Mouse (Mus musculus): ENCODE measurements around the gene Sergef. TPM values are rescaled to one million over a fixed set of nuclear protein-coding genes. Genes with fewer than 3 reads are reported as not detected.
A peak's percentile ranks its signal among the peaks of the same experiment; 100 is the strongest.

Gene Sergef
- total RNA-seq, 2 experiments from 2014 or later: 3.0 to 3.1 TPM

- DNase-seq: no peak
- intact Hi-C loops (cut with DNase I): no loop called here
Measured at GRCm38 (mm10) chr7:46618416-46619110, 21.0 kb downstream of the Sergef start.

GRCm38 (mm10) chr7:46616429-46617005, 23.1 kb downstream of the Sergef start:
- no peak for DNase-seq
- intact Hi-C loops (cut with DNase I): no loop called here

GRCm38 (mm10) chr7:46615256-46615977, 24.2 kb downstream of the Sergef start:
- intact Hi-C loops (cut with DNase I): no loop called here

GRCm38 (mm10) chr7:46614263-46614662, 25.3 kb downstream of the Sergef start:
- no peak for DNase-seq

More at GRCm38 (mm10) chr7:46615256-46615977, 24.2 kb downstream of the Sergef start:
- peak in 1 of 2 experiments; percentile 24 for DNase-seq

GRCm38 (mm10) chr7:46613091-46613490, 26.5 kb downstream of the Sergef start:
- intact Hi-C loops (cut with DNase I): no loop called here
- no peak for DNase-seq

More at GRCm38 (mm10) chr7:46614263-46614662, 25.3 kb downstream of the Sergef start:
- intact Hi-C loops (cut with DNase I): no loop called here

GRCm38 (mm10) chr7:46612421-46612937, 27.1 kb downstream of the Sergef start:
- intact Hi-C loops (cut with DNase I): no loop called here
- no peak for DNase-seq

GRCm38 (mm10) chr7:46611970-46612369, 27.6 kb downstream of the Sergef start:
- DNase-seq: no peak
- intact Hi-C loops (cut with DNase I): no loop called here

- no peak for DNase-seq
- intact Hi-C loops (cut with DNase I): loop anchor here (5.0 kb wide), 3 partner anchors 37 to 322 kb away; no protein-coding TSS in a partner anchor
Measured at GRCm38 (mm10) chr7:46609317-46609716, 30.3 kb downstream of the Sergef start.

- DNase-seq: no peak
- intact Hi-C loops (cut with DNase I): loop anchor here (1.0 to 5.0 kb wide), 4 partner anchors 35 to 320 kb away; no protein-coding TSS in a partner anchor
Measured at GRCm38 (mm10) chr7:46607428-46608055, 32.1 kb downstream of the Sergef start.

GRCm38 (mm10) chr7:46607031-46607426, 32.6 kb downstream of the Sergef start:
- no peak for DNase-seq
- intact Hi-C loops (cut with DNase I): loop anchor here (1.0 to 5.0 kb wide), 4 partner anchors 35 to 320 kb away; no protein-coding TSS in a partner anchor

GRCm38 (mm10) chr7:46606391-46607030, 33.1 kb downstream of the Sergef start:
- intact Hi-C loops (cut with DNase I): loop anchor here (1.0 to 5.0 kb wide), 4 partner anchors 34 to 319 kb away; no protein-coding TSS in a partner anchor
- peak; percentile 54 to 56 for DNase-seq

- no peak for DNase-seq
- intact Hi-C loops (cut with DNase I): no loop called here
Measured at GRCm38 (mm10) chr7:46603051-46603450, 36.6 kb downstream of the Sergef start.

GRCm38 (mm10) chr7:46602079-46602478, 37.5 kb downstream of the Sergef start:
- intact Hi-C loops (cut with DNase I): no loop called here
- DNase-seq: no peak

GRCm38 (mm10) chr7:46601097-46601496, 38.5 kb downstream of the Sergef start:
- no peak for DNase-seq
- intact Hi-C loops (cut with DNase I): no loop called here

GRCm38 (mm10) chr7:46597006-46597405, 42.6 kb downstream of the Sergef start:
- DNase-seq: no peak
- intact Hi-C loops (cut with DNase I): loop anchor here (5.0 to 10.0 kb wide), 2 partner anchors 100 to 512 kb away; no protein-coding TSS in a partner anchor

GRCm38 (mm10) chr7:46591546-46591945, 48.1 kb downstream of the Sergef start:
- intact Hi-C loops (cut with DNase I): loop anchor here (10.0 kb wide), 1 partner anchor 507 kb away; no protein-coding TSS in a partner anchor
- DNase-seq: no peak

- intact Hi-C loops (cut with DNase I): no loop called here
- no peak for DNase-seq
Measured at GRCm38 (mm10) chr7:46589181-46589580, 50.4 kb downstream of the Sergef start.

GRCm38 (mm10) chr7:46588005-46588404, 51.6 kb downstream of the Sergef start:
- no peak for DNase-seq
- intact Hi-C loops (cut with DNase I): no loop called here

GRCm38 (mm10) chr7:46587466-46587865, 52.1 kb downstream of the Sergef start:
- DNase-seq: no peak
- intact Hi-C loops (cut with DNase I): no loop called here

Data from gastrocnemius, postnatal 36 days (tissue).